Mouse (Mus musculus) forebrain, embryonic 13.5 days (tissue): Measurements from ENCODE around the gene Gucy2d. TPM values are rescaled to one million over a fixed set of nuclear protein-coding genes. Genes with fewer than 3 reads are reported as not detected.

Source experiments
- polyA plus RNA-seq: library from polyadenylated mRNA; unstranded; fragments of >200 nt; fragmentation: Nextera tagmentation; extraction: Ambion mirVana; gene quantifications from 2 replicates; pipeline ENCODE4 v1.2.1, GENCODE M21; 2015

The Gucy2d gene
- polyA plus RNA-seq, 1 experiment from 2014 or later: not detected

Other genes with a start within 250 kb of the Gucy2d start
- 0.09 and 0.12 TPM in 2 replicates for gene B3gnt6, start 240.9 kb upstream of the Gucy2d start, polyA plus RNA-seq
- gene Acer3, start 119.2 kb upstream of the Gucy2d start, polyA plus RNA-seq: 9.3 and 12.8 TPM in 2 replicates
- gene Tsku, start 79.1 kb upstream of the Gucy2d start, polyA plus RNA-seq: 6.4 and 7.6 TPM in 2 replicates
- 1.8 and 2.1 TPM in 2 replicates for gene Lrrc32, start 48.9 kb downstream of the Gucy2d start, polyA plus RNA-seq
- gene Emsy, start 216.4 kb downstream of the Gucy2d start, polyA plus RNA-seq: 35.8 and 37.7 TPM in 2 replicates